Mouse (Mus musculus) adrenal gland, postnatal 4 days (tissue): ENCODE data around the gene Cand1. TPM values are rescaled to one million over a fixed set of nuclear protein-coding genes. Genes with fewer than 3 reads are reported as not detected.

Experiments used
- DNase-seq, 2 experiments: peaks; one replicate each; pipeline ENCODE4 v3.0.0; 2021 to 2022; ENCODE audit warnings: low spot score in 2 of 2, mixed read lengths in 2 of 2
- total RNA-seq, 2 experiments: library from RNA; stranded (reverse); gene quantifications; 2 replicates each; pipeline ENCODE4 v1.2.3; 2021

Gene Cand1
- total RNA-seq, 2 experiments from 2014 or later = 115 TPM

DNA sequence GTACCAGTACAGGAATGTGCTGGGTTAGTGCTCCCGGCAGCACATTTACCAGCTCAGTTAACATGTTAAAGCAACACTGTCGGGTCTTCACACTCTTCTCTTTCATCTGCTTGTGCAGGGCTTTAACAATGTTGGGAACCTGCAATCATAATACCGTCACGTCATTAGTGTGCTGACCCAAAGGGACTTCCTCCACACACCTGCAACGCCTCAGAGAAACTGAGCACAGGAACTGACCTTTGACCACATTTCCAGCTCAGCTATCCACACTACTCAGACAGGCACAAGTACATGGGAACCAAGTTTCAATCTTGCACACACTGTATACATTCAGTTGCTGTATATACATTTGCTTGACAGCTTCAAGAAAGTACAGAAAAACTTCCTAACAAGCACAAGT is 27.4 kb downstream of the Cand1 start:
- no peak for DNase-seq

DNA sequence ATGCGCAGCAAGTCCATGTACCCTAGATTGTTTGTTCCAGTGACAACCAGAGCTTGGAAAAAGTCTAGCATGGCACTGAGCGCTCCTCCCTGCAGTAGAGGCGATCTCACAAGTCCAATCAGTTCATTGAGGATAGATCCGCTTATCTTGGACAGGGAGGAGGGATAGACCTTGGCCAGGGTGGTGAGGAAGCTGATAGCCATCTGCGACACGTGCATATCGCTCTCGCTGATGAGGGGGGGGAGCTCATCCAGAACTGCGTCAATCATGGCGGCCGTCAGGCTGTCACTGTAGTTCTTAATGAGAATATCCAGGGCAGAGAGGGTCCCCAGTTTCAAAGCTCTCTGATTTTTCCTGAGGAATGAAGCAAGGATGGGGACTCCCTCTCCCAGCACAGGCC is 28.6 kb downstream of the Cand1 start:
- no peak for DNase-seq

GRCm38 (mm10) chr10:119206309-119206932 is 33.4 kb downstream of the Cand1 start:
- DNase-seq = no peak

GRCm38 (mm10) chr10:119205229-119205628 is 34.6 kb downstream of the Cand1 start:
- no peak for DNase-seq

DNA sequence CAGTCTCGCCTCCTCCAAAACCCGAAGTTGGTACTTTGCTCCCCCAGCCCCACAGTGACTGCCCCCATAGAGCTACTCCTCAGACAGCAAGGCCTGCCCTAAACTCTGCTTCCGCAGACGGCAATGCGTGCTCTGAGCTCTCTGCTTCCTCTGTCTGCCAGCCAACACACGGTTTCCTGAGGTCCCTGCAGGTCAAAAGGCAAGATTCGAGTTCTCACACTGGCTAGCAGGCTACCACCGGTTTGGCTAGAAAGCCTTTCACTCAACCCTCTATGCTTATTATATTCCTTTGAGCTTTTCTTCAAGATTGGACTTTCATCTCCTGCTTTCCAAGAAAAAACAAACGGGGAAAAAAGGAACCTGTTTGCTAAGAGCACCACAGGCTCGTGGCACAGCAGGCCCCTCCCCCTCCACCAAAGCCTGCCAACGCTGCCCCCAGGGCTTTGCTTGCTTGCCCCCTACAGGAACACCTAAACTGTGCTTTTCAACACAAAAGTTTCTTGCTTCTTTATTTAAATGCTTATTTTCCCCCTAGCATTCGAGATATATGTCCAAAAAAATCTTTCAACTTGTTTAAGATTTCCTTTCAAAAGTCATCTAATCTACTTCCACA is 35.4 kb downstream of the Cand1 start:
- DNase-seq = no peak

GRCm38 (mm10) chr10:119199864-119200263 is 40.0 kb downstream of the Cand1 start:
- no peak for DNase-seq

GRCm38 (mm10) chr10:119198186-119198880 is 41.5 kb downstream of the Cand1 start:
- no peak for DNase-seq

GRCm38 (mm10) chr10:119197621-119198150 is 42.2 kb downstream of the Cand1 start:
- no peak for DNase-seq

DNA sequence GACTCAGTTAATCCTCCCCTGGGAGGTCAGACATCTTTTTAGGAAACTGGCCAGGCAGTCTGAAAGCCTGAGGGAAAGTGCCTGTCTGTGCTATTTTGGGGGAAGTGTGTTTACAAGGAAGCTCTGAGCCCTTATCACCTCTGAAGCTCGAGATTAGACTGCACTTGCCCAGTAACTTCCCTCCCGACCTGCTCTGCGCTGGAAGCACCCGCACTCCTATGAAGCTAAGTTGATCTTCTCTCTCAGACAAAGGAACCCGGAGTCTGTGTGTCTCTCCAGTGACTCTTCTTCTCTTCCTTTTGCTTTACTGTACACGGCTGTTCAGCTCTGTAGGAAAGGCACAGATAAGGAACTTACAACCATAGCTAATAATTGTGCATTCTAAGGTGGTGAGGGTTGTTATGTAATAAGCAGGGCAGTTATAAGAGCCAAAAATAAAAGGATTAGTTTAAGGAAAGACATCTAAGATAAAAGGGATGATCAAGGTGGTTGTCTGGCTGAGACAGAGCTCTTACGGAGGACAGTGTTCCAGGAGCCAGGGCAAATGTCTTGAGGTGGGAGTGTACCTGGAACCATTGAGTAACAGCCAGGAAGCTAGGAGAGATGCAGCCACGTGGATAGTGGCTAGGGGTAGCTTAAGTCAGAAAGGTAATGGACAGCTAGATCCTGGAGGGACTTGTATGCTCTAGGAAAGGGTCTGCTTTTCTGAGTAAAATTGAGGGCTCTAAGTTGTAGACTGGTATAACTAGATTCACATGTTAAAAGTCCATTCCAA is 47.1 kb downstream of the Cand1 start:
- no peak for DNase-seq

- no peak for DNase-seq
These were observed 52.1 kb downstream of the Cand1 start for GRCm38 (mm10) chr10:119187720-119188119.

DNA sequence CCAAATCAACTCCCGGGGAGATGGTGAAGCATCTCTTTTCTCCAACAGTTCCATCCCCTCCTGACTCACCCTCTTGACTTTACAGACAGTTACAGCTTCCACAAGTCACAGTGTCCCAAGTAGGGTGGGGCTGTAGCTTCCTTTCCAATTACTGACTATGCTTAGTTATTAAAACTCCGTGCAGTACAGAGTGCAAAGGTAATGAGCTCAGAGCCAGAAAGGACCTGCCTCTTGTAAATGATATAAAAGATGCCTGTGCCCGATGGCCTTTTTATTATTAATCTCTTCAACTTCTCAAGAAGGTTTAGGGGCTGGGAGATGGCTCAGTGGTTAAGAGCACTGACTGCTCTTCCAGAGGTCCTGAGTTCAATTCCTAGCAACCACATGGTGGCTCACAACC is 70.2 kb downstream of the Cand1 start:
- no peak for DNase-seq

DNA sequence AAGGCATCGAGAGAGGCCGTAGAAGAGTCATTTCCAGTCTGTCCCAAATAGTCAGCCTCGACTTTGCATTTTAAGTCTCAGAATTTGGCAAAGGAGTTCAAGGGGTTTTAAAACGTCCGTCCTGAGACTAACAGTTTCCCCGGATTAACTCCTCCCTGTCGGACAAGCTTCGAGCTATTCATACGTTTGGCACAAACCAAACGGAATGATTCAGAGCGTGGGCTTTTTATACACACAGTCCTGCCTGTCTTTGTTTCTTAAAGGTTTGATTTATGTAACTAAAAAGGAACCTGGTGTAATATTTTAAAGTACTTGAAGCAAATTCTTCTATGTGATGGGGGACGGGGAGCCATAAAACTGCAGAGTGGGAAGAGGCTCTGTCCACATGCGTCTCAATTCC is 70.6 kb downstream of the Cand1 start:
- DNase-seq = no peak

DNA sequence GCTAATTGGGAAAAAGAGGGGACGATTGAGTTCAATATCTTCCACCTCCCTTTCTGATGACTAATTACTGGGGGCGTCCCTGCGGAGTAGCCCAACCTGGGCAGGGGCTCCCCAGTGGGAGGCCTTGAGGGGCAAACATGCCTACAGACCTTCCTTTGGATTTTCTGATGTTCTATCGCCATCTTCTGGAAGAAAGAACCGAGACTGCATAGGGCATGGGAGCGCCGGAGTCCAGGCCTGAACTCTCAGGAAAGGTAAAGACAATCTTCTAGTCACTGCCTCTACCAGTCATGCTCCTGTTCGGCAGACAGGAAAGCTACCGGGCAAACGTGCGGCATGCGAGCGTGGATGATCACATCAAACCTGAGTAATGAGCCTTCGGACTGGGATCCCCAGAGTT is 71.1 kb downstream of the Cand1 start:
- no peak for DNase-seq

- no peak for DNase-seq
These were observed 72.0 kb downstream of the Cand1 start for GRCm38 (mm10) chr10:119167858-119168257.

DNA sequence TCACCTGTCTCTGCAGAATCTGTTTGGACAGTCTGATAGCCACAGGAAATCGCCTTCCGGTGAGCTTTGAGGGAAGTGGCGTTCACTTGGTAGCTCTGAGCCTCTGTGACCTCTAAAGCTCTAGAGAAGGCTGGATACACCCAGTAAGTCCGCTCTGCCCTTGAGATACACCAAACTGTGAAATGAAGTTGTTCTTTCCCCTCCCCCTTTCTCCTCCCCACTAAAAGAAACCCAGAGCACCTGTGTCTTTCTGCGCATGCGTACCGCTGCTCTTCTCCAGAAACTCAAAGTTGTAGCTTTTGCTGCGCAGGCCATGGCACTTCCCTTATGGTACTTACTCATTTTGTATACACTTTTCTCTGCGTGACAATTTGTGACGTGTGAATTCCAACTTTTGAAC is 74.8 kb downstream of the Cand1 start:
- DNase-seq = no peak

DNA sequence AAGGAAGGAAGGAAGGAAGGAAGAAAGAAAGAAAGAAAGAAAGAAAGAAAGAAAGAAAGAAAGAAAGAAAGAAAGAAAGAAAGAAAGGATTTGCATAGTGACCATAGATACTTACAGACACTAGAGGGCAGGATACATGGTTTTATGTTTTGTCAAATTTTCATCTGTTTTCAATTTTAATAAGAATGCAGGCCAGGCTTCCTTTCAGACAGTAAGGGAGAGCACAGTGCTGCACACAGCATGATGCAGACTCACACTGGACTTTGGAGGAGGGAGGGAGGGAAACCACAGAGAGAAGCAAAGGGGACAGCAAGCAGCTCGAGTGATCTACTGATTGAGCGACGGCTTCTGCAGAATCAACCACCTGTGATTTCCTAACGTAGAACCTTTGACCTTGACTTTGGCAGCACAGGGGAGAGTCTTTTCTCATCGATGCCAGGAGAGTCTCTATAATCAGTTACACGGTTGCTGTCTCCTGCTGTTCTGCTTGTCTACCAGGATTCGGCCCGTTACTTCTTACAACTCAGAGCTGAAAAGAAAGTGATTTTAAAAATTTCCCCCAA is 78.0 kb downstream of the Cand1 start:
- no peak for DNase-seq

GRCm38 (mm10) chr10:119160161-119160560 is 79.7 kb downstream of the Cand1 start:
- no peak for DNase-seq

- no peak for DNase-seq
These were observed 90.6 kb downstream of the Cand1 start for GRCm38 (mm10) chr10:119149261-119149660.
